Mouse (Mus musculus) heart, embryonic 11.5 days (tissue): ENCODE measurements around the gene Cbfa2t2. TPM values are rescaled to one million over a fixed set of nuclear protein-coding genes. Genes with fewer than 3 reads are reported as not detected.
A peak's percentile ranks its signal among the peaks of the same experiment; 100 is the strongest.

Experiments used
- ATAC-seq: fragments of 200-750 bp; cut with Nextera tagmentation; replicated peaks from 2 replicates; pipeline ENCODE4 v1.8.0; 2017; ENCODE audit warnings: moderate library complexity; ENCODE audit not compliant: insufficient number of reproducible peaks, low FRiP score, low TSS enrichment
- H3K27ac ChIP-seq: fragments of 300-500 bp; sonication (generic); 2 replicates; pipeline ENCODE4 v1.5.1; 2014; ENCODE audit warnings: mild to moderate bottlenecking, low read depth, low read length
- H3K27me3 ChIP-seq: fragments of 300-500 bp; sonication (generic); 2 replicates; pipeline ENCODE4 v1.6.1; 2014; ENCODE audit warnings: mild to moderate bottlenecking, low read length, mixed read lengths; ENCODE audit not compliant: control insufficient read depth, insufficient read depth
- H3K36me3 ChIP-seq: fragments of 300-500 bp; sonication (generic); 2 replicates; pipeline ENCODE4 v1.6.1; 2014; ENCODE audit warnings: mild to moderate bottlenecking, low read length, moderate library complexity, mixed read lengths; ENCODE audit not compliant: control insufficient read depth, insufficient read depth
- H3K4me1 ChIP-seq: fragments of 300-500 bp; sonication (generic); 2 replicates; pipeline ENCODE4 v1.6.1; 2014; ENCODE audit warnings: low read length; ENCODE audit not compliant: control insufficient read depth, insufficient read depth
- H3K4me2 ChIP-seq: fragments of 300-500 bp; sonication (generic); 2 replicates; pipeline ENCODE4 v1.6.1; 2014; ENCODE audit warnings: mild to moderate bottlenecking, moderate library complexity
- H3K4me3 ChIP-seq: fragments of 300-500 bp; sonication (generic); 2 replicates; pipeline ENCODE4 v1.5.1; 2014; ENCODE audit warnings: low read depth, low read length
- H3K9ac ChIP-seq: fragments of 300-500 bp; sonication (generic); 2 replicates; pipeline ENCODE4 v1.6.1; 2014; ENCODE audit warnings: mild to moderate bottlenecking, low read depth, low read length, moderate library complexity
- H3K9me3 ChIP-seq: fragments of 300-500 bp; sonication (generic); replicated peaks from 2 replicates; pipeline ENCODE4 v1.6.1; 2016; ENCODE audit warnings: low read length; ENCODE audit not compliant: control insufficient read depth
- WGBS: fragments of 180-500 bp; shearing (Covaris S2); extraction: QIAGEN DNeasy Blood & Tissue Kit; methylation state at CpG from one replicate; pipeline ENCODE4 v1.1.7; 2014; ENCODE audit not compliant: insufficient replicate concordance; 5-methylcytosine and 5-hydroxymethylcytosine counted together
- polyA plus RNA-seq: library from polyadenylated mRNA; unstranded; fragments of >200 nt; fragmentation: Nextera tagmentation; extraction: Ambion mirVana; gene quantifications from 2 replicates; pipeline ENCODE4 v1.2.1, GENCODE M21; 2014

The Cbfa2t2 gene
- polyA plus RNA-seq, 1 experiment from 2014 or later: 31.2 TPM

DNA sequence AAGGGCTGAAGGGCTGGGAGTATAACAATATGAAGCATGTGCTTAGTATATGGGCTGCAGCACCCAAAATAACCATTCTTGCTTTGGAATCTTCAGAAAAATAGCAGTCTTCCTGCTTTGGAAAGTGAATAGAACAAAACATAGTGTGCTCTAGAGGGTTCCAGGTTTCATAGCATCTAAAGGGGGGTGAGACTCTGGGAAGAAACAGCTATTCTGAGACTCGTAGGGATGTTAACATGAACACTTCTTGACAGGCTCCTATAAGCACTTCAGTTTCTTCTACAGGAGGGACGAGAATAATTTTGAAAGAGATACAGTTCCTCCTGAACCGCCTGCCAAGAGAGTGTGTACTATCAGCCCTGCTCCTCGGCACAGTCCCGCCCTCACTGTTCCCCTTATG, 81.1 kb downstream of the Cbfa2t2 start:
- peaks cover 4% of the 10 kb centered on the region; the same call in 1 of the 2 replicates for H3K36me3 ChIP-seq
- no peak overlapping the region for H3K27ac ChIP-seq
- no peaks in the 10 kb centered on the region for H3K4me1 ChIP-seq
- WGBS: 80% methylated on average over 5 of the region's 5 CpGs
- H3K4me3 ChIP-seq: no peak overlapping the region
- no peaks in the 10 kb centered on the region for H3K9me3 ChIP-seq
- H3K9ac ChIP-seq: no peak overlapping the region
- no peak for ATAC-seq
- no peaks in the 10 kb centered on the region for H3K27me3 ChIP-seq
- H3K4me2 ChIP-seq: no peak overlapping the region

- no peaks in the 10 kb centered on the region for H3K4me1 ChIP-seq
- no peak for ATAC-seq
- H3K9me3 ChIP-seq: no peaks in the 10 kb centered on the region
- no peak overlapping the region for H3K4me3 ChIP-seq
- no peak overlapping the region for H3K4me2 ChIP-seq
- no peaks in the 10 kb centered on the region for H3K27me3 ChIP-seq
- H3K36me3 ChIP-seq: peaks cover 17% of the 10 kb centered on the region
- H3K27ac ChIP-seq: no peak overlapping the region
- H3K9ac ChIP-seq: no peak overlapping the region
These were observed 85.2 kb downstream of the Cbfa2t2 start for GRCm38 (mm10) chr2:154521449-154521848.

DNA sequence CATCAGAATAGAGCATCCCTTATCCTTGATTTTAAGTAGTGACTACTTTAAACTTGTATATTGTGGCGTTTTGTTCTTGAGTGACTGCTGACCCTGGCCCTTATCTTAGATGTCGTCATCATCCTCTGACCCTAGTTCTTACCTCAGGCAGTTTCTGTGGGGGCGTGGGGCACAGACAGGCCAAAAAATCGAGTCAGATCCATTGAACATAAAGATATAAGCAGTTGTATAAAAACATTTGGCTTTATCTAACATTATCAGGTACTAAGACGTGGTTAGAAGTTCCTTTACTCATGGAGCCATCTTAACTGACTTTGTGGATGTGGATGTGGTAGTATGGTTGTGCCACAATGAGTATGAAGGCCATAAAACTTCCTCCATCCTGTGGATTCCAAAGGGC, 86.1 kb downstream of the Cbfa2t2 start:
- peaks cover 17% of the 10 kb centered on the region for H3K36me3 ChIP-seq
- ATAC-seq: no peak
- H3K4me1 ChIP-seq: no peaks in the 10 kb centered on the region
- H3K4me2 ChIP-seq: no peak overlapping the region
- no peaks in the 10 kb centered on the region for H3K9me3 ChIP-seq
- H3K9ac ChIP-seq: no peak overlapping the region
- H3K27ac ChIP-seq: no peak overlapping the region
- no peaks in the 10 kb centered on the region for H3K27me3 ChIP-seq
- 78% methylated on average over 5 of the region's 5 CpGs for WGBS
- H3K4me3 ChIP-seq: no peak overlapping the region

GRCm38 (mm10) chr2:154525285-154525684, 89.0 kb downstream of the Cbfa2t2 start:
- Histone ChIP-seq H3K27me3 (no peaks in the 10 kb centered on the region), H3K4me3 (no peak overlapping the region), H3K9me3 (no peaks in the 10 kb centered on the region), H3K4me1 (no peaks in the 10 kb centered on the region), H3K27ac (no peak overlapping the region), H3K9ac (no peak overlapping the region), H3K36me3 (peaks cover 24% of the 10 kb centered on the region), H3K4me2 (no peak overlapping the region)
- 93% methylated on average over 2 of the region's 2 CpGs for WGBS
- ATAC-seq: no peak

- no peak overlapping the region for H3K9ac ChIP-seq
- no peak overlapping the region for H3K27ac ChIP-seq
- H3K36me3 ChIP-seq: peaks cover 28% of the 10 kb centered on the region
- ATAC-seq: no peak
- no peak overlapping the region for H3K4me2 ChIP-seq
- no peaks in the 10 kb centered on the region for H3K27me3 ChIP-seq
- H3K4me1 ChIP-seq: no peaks in the 10 kb centered on the region
- no peak overlapping the region for H3K4me3 ChIP-seq
- H3K9me3 ChIP-seq: no peaks in the 10 kb centered on the region
- 77% methylated on average over 3 of the region's 3 CpGs for WGBS
These were observed 90.2 kb downstream of the Cbfa2t2 start for GRCm38 (mm10) chr2:154526531-154526930.

GRCm38 (mm10) chr2:154532888-154533287, 96.6 kb downstream of the Cbfa2t2 start:
- no peak overlapping the region for H3K4me2 ChIP-seq
- no peaks in the 10 kb centered on the region for H3K27me3 ChIP-seq
- H3K27ac ChIP-seq: no peak overlapping the region
- 65% methylated on average over 3 of the region's 3 CpGs for WGBS
- H3K4me3 ChIP-seq: no peak overlapping the region
- H3K4me1 ChIP-seq: no peaks in the 10 kb centered on the region
- peaks cover 21% of the 10 kb centered on the region for H3K36me3 ChIP-seq
- H3K9me3 ChIP-seq: no peaks in the 10 kb centered on the region
- no peak for ATAC-seq
- no peak overlapping the region for H3K9ac ChIP-seq

DNA sequence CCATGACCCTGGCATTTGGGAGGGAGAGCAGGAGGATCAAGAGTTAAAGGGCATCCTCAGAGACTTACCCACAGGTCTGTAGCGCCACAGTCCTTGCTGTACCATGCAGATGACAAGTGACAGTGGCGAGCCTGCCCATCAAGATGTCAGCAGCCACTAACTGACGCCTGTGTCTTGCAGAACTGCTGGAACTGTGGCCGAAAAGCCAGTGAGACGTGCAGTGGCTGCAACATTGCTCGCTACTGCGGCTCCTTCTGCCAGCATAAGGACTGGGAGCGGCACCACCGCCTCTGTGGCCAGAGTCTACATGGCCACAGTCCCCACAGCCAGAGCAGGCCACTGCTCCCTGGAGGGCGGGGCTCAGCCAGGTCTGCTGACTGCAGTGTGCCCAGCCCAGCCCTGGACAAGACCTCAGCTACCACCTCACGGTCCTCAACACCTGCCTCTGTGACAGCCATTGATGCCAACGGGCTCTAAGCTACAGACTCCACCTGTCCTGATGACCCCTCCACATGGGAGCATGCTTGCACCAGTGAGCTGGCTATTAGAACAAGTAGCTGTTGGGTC, 98.5 kb downstream of the Cbfa2t2 start:
- Histone ChIP-seq H3K4me3 (no peak overlapping the region), H3K9me3 (no peaks in the 10 kb centered on the region), H3K27me3 (no peaks in the 10 kb centered on the region), H3K9ac (no peak overlapping the region), H3K4me1 (0 out of 2 replicates have a peak, but pooled peaks cover 4% of the 10 kb centered on the region), H3K36me3 (peaks cover 11% of the 10 kb centered on the region), H3K27ac (no peak overlapping the region), H3K4me2 (no peak overlapping the region)
- peak; percentile 57; the same call in 1 of the 2 replicates for ATAC-seq
- WGBS: 68% methylated on average over 12 of the region's 12 CpGs

DNA sequence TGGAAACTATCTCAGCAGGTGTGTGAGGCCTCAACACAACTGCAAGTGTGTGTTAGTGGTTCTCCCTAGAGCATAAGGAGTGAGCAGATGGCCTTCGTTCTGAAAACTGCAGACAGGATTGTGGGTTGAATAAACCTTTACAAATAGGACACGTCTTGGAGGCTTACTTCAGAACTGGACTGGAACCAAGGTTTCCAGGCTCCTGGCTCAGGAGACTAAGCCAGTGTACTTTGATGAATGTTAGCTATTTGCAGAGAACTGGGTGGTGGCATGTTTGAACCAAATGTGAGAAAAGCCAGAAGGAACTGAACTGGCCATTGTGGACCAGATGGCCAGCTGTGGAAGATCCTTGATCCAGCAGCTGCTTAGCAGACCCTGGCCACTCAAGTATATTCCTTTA, 102.0 kb downstream of the Cbfa2t2 start:
- Histone ChIP-seq H3K9ac (no peak overlapping the region), H3K27ac (no peak overlapping the region), H3K36me3 (peaks cover 4% of the 10 kb centered on the region; the same call in 1 of the 2 replicates), H3K9me3 (no peaks in the 10 kb centered on the region), H3K27me3 (no peaks in the 10 kb centered on the region), H3K4me3 (no peak overlapping the region), H3K4me2 (no peak overlapping the region), H3K4me1 (0 out of 2 replicates have a peak, but pooled peaks cover 4% of the 10 kb centered on the region)
- no peak for ATAC-seq
- 67% methylated on average over 2 of the region's 2 CpGs for WGBS

DNA sequence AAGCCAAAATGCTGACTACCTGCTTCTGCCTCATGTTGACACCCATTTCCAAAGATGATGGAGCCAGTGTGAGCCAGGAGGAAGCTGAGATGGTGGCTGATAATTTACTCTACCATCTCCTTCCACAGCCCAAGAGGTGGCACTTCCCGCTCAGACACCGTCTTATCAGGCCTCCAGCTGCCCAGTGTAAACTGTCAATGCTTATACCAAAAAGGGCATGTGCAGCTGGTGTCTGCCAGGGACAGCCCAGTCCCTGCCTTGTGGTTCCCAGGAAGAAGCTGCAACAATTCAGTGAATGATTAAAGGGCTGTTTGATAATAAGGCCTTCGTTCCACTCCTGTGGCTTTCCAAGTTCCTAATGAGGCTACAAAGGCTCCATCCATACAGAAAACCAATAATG, 102.4 kb downstream of the Cbfa2t2 start:
- 0 out of 2 replicates have a peak, but pooled peaks cover 4% of the 10 kb centered on the region for H3K4me1 ChIP-seq
- H3K9ac ChIP-seq: no peak overlapping the region
- H3K27me3 ChIP-seq: no peaks in the 10 kb centered on the region
- H3K9me3 ChIP-seq: no peaks in the 10 kb centered on the region
- no peak overlapping the region for H3K4me2 ChIP-seq
- H3K4me3 ChIP-seq: no peak overlapping the region
- peaks cover 4% of the 10 kb centered on the region; the same call in 1 of the 2 replicates for H3K36me3 ChIP-seq
- H3K27ac ChIP-seq: no peak overlapping the region
- WGBS: 27% methylated on average over 3 of the region's 3 CpGs
- ATAC-seq: no peak
